ENCODE assay signal across 13 mouse cellular contexts in genomic region chr1:157046760-157047182, GRCm38 (mm10).
A peak's percentile ranks its signal among the peaks of the same experiment; 100 is the strongest.
DNase-seq lines count a peak whose midpoint lies in the region; ATAC-seq lines count a peak whose summit lies in the region.
"Had no signal": no experiment of that assay in that cellular context is flagged by ENCODE, and none has a peak within 500 bp of the region (broad histone marks: within the 10 kb centered on the region; RNA-seq: fewer than 3 reads in every experiment).

No protein-coding gene starts in this region.

- no peaks in the 10 kb centered on the region for H3K36me3 ChIP-seq in heart, embryonic 16.5 days (ENCODE audit: control insufficient read depth, insufficient read depth)
- H3K36me3 ChIP-seq in limb, embryonic 10.5 days = no peaks in the 10 kb centered on the region
- H3K36me3 ChIP-seq in kidney, embryonic 14.5 days (ENCODE audit: control insufficient read depth, insufficient read depth, low read length) = no peaks in the 10 kb centered on the region
- H3K36me3 ChIP-seq: midbrain, embryonic 15.5 days; neural tube, embryonic 12.5 days had no signal

- no peak overlapping the region for H3K9ac ChIP-seq in heart, embryonic 16.5 days (ENCODE audit: low read length)
- no peak overlapping the region for H3K9ac ChIP-seq in kidney, embryonic 14.5 days (ENCODE audit: low read depth, low read length)
- H3K9ac ChIP-seq: midbrain, embryonic 15.5 days; neural tube, embryonic 12.5 days had no signal

- H3K27ac ChIP-seq in heart, embryonic 16.5 days (ENCODE audit: low read length) = no peak overlapping the region
- 0 out of 2 replicates have a peak overlapping the region, but pooled peaks have one; percentile 11 for H3K27ac ChIP-seq in limb, embryonic 10.5 days
- no peak overlapping the region for H3K27ac ChIP-seq in kidney, embryonic 14.5 days (ENCODE audit: low read depth, low read length)
- H3K27ac ChIP-seq: gastrocnemius, adult 2 months; midbrain, embryonic 15.5 days; neural tube, embryonic 12.5 days had no signal

- no peak overlapping the region for H3K4me2 ChIP-seq in heart, embryonic 16.5 days (ENCODE audit: low read depth, low read length)
- H3K4me2 ChIP-seq in kidney, embryonic 14.5 days (replicated peaks; ENCODE audit: low read depth, low read length) = no peak overlapping the region
- H3K4me2 ChIP-seq: midbrain, embryonic 15.5 days; neural tube, embryonic 12.5 days had no signal

- H3K4me3 ChIP-seq in heart, embryonic 16.5 days (ENCODE audit: low read length) = no peak overlapping the region
- H3K4me3 ChIP-seq in limb, embryonic 10.5 days = no peak overlapping the region
- no peak overlapping the region for H3K4me3 ChIP-seq in kidney, embryonic 14.5 days (ENCODE audit: low read length)
- H3K4me3 ChIP-seq: gastrocnemius, adult 2 months; midbrain, embryonic 15.5 days; neural tube, embryonic 12.5 days had no signal

- peaks cover 12% of the 10 kb centered on the region for H3K4me1 ChIP-seq in heart, embryonic 16.5 days (ENCODE audit: control insufficient read depth, insufficient read depth, low read length)
- peaks cover 23% of the 10 kb centered on the region for H3K4me1 ChIP-seq in limb, embryonic 10.5 days
- peaks cover 9% of the 10 kb centered on the region; the same call in 1 of the 2 replicates for H3K4me1 ChIP-seq in kidney, embryonic 14.5 days (ENCODE audit: control insufficient read depth, insufficient read depth, low read length)

- no peak for DNase-seq in heart, adult 8-10 months (ENCODE audit: low spot score)
- DNase-seq in 3134 (ENCODE audit: extremely low read depth, insufficient read length, low spot score) (peak; percentile 55), 3T3-L1 (ENCODE audit: low read depth, low spot score) (peak; percentile 77)
- DNase-seq in limb, embryonic 10.5 days (ENCODE audit: low spot score) = peak; percentile 27
- no peak for DNase-seq in urinary bladder, adult 18-20 months (ENCODE audit: low spot score in 2 of 2)
- DNase-seq: adrenal gland, postnatal 10 days; cerebellum, postnatal 36 days; gastrocnemius, adult 2 months; lung, postnatal 14 days had no signal

- ATAC-seq in heart, embryonic 16.5 days (replicated peaks; ENCODE audit: extremely low read depth, insufficient read depth, low FRiP score) = 0 out of 2 replicates have a peak, but pooled peaks have one; percentile 23
- no peak for ATAC-seq in kidney, embryonic 14.5 days (ENCODE audit: low FRiP score, low TSS enrichment)
- ATAC-seq: midbrain, embryonic 15.5 days had no signal

- 55% methylated on average over 4 of the region's 4 CpGs for WGBS in heart, embryonic 16.5 days
- WGBS in limb, embryonic 10.5 days = 82% methylated on average over 4 of the region's 4 CpGs
- WGBS in kidney, embryonic 14.5 days = 67% methylated on average over 4 of the region's 4 CpGs

- no peaks in the 10 kb centered on the region for H3K9me3 ChIP-seq in heart, embryonic 16.5 days (replicated peaks; ENCODE audit: control insufficient read depth, low read length)
- no peaks in the 10 kb centered on the region for H3K9me3 ChIP-seq in limb, embryonic 10.5 days (replicated peaks)
- no peaks in the 10 kb centered on the region for H3K9me3 ChIP-seq in kidney, embryonic 14.5 days (ENCODE audit: control insufficient read depth, low read length)
- H3K9me3 ChIP-seq: midbrain, embryonic 15.5 days; neural tube, embryonic 12.5 days had no signal

- no peaks in the 10 kb centered on the region for H3K27me3 ChIP-seq in heart, embryonic 16.5 days (ENCODE audit: control insufficient read depth, insufficient read depth, low read length)
- H3K27me3 ChIP-seq in limb, embryonic 10.5 days (ENCODE audit: low read depth, poor library complexity, severe bottlenecking) = no peaks in the 10 kb centered on the region
- no peaks in the 10 kb centered on the region for H3K27me3 ChIP-seq in kidney, embryonic 14.5 days (ENCODE audit: control insufficient read depth, insufficient read depth, low read length)
- H3K27me3 ChIP-seq: midbrain, embryonic 15.5 days; neural tube, embryonic 12.5 days had no signal

Comparison
In these comparisons a context has a peak if more than half of its experiments do, and no peak if none do; other contexts are left out.
1. DNase-seq: peak in 3134 (single experiment), 3T3-L1 (single experiment) and limb, embryonic 10.5 days (single experiment); none in heart, adult 8-10 months (single experiment) and urinary bladder, adult 18-20 months (0 of 2).